Mouse (Mus musculus): ENCODE measurements around the gene Tom1l1.

Gene Tom1l1

GRCm38 (mm10) chr11:90614743-90615142 is 73.4 kb downstream of the Tom1l1 start:
- DNase-seq (ENCODE audit: low spot score), result no peak

- DNase-seq (ENCODE audit: low spot score), result no peak
Observed at GRCm38 (mm10) chr11:90612118-90612517, 76.0 kb downstream of the Tom1l1 start.

- no peak for DNase-seq (ENCODE audit: low spot score)
Observed at GRCm38 (mm10) chr11:90603066-90603465, 85.1 kb downstream of the Tom1l1 start.

DNA sequence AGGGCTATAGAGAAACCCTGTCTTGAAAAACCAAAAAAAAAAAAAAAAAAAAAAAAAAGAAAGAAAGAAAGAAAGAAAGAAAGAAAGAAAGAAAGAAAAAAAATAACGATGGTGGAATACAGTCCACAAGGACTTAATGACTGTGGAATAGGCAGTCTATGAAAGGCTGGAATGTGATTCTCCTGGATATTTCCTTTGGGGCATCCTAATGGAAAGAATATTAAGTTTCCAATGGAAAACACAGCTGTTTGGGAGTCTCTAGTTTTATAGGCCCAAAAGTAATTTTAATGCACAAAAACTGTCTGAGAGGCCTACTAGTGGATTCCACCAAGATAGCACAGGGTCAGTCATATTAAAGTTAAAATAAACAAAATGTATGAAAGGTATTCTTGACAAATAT is 92.3 kb downstream of the Tom1l1 start:
- DNase-seq (ENCODE audit: low spot score), result no peak

Data from ovary, postnatal 36 days (tissue).